Mouse (Mus musculus): ENCODE data around the gene S1pr2. TPM values are rescaled to one million over a fixed set of nuclear protein-coding genes. Genes with fewer than 3 reads are reported as not detected.
"Not testable (repeated sequence)": the region's sequence is repeated elsewhere in the genome, so short reads cannot be mapped to it uniquely, and the experiment has no call there.

Gene S1pr2
- polyA plus RNA-seq, 1 experiment: 3.6 TPM

DNA sequence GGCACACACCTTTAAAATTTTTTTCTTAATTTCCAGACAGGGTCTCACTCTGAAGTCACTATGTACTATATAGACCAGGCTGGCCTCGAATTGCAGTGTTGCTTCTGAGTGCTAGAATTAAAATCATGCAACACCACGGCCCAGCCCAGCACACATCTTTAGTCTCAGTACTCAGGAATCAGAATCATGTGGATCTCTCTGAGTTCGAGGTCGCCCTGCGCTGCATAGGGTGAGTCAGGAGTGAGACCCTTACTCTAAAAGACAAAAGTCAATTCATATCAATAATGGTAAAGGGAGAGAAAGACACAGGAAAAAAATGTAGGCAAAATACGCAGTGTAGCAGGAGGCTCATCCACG, 25.7 kb upstream of the S1pr2 start:
- no peak for DNase-seq (ENCODE audit: low read depth, low spot score)
- WGBS: 10% methylated on average over 7 of the region's 7 CpGs

- 44% methylated on average over 6 of the region's 6 CpGs for WGBS
- DNase-seq (ENCODE audit: low read depth, low spot score): no peak
Measured at GRCm38 (mm10) chr9:21001651-21002200, 25.1 kb upstream of the S1pr2 start.

- no peak for DNase-seq (ENCODE audit: low read depth, low spot score)
Measured at GRCm38 (mm10) chr9:21000811-21001210, 24.2 kb upstream of the S1pr2 start.

GRCm38 (mm10) chr9:20998337-20998736, 21.8 kb upstream of the S1pr2 start:
- not testable (repeated sequence) for DNase-seq (ENCODE audit: low read depth, low spot score)
- 73% methylated on average over 1 of the region's 1 CpGs for WGBS

DNA sequence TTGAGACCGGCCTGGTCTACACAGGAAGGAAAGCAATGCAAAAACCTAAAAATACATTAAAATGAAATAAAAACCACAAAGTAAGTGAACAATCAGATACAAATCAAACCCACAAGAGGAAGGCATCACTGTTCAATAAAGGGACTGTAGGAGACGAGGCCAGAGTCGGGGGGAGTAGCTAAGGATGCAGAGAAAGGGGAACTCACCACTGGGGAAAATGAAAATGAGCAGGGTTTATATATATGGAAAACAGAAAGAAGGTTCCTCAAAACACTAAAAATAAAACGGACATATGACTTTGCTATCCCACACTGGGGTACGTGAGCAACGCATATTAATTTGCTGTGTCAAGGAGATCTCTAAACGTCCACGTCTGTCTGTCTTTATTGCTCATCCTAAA, 20.5 kb upstream of the S1pr2 start:
- WGBS: 86% methylated on average over 8 of the region's 8 CpGs
- no peak for DNase-seq (ENCODE audit: low read depth, low spot score)

DNA sequence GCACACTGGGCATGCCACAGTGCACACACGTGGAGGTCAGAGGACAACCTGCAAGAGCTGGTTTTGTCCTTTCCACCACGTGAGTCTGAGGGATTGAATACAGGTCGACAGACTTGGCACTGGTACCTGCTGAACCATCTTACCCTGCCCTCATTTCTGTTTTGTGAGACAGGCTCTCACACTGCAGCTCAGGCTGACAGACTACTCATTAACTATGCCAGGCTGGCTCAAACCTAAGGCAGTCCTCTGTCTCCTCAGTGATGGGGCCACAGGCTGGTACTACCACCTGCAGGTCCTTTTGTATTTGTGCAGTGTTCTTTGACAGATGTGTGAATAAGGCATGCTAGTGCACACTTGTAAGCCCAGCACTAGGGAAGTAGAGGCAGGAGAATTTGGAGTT, 18.5 kb upstream of the S1pr2 start:
- WGBS: 78% methylated on average over 3 of the region's 3 CpGs
- no peak for DNase-seq (ENCODE audit: low read depth, low spot score)

- WGBS: 47% methylated on average over 5 of the region's 5 CpGs
- DNase-seq (ENCODE audit: low read depth, low spot score): no peak
Measured at GRCm38 (mm10) chr9:20993165-20993898, 16.8 kb upstream of the S1pr2 start.

DNA sequence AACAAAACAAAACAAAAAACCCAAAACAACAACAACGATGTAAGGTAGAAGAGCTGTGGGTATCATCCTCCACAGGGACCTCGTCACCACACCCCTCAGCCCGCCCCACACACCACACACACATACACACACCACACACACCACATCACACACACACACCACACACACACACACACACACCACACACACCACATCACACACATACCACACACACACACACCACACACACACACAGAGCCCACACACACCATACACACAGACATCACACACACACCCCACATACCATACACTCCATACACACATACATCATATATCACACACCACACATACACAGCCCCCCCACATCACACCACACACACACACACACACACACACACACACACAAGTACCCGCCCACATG, 15.0 kb upstream of the S1pr2 start:
- WGBS: 89% methylated on average over 4 of the region's 4 CpGs
- DNase-seq (ENCODE audit: low read depth, low spot score): no peak

GRCm38 (mm10) chr9:20990861-20991260, 14.3 kb upstream of the S1pr2 start:
- DNase-seq (ENCODE audit: low read depth, low spot score): no peak
- 13% methylated on average over 10 of the region's 10 CpGs for WGBS

GRCm38 (mm10) chr9:20987953-20988352, 11.4 kb upstream of the S1pr2 start:
- no peak for DNase-seq (ENCODE audit: low read depth, low spot score)
- WGBS: 35% methylated on average over 7 of the region's 7 CpGs

- DNase-seq (ENCODE audit: low read depth, low spot score): no peak
Measured at GRCm38 (mm10) chr9:20986952-20987686, 10.5 kb upstream of the S1pr2 start.

DNA sequence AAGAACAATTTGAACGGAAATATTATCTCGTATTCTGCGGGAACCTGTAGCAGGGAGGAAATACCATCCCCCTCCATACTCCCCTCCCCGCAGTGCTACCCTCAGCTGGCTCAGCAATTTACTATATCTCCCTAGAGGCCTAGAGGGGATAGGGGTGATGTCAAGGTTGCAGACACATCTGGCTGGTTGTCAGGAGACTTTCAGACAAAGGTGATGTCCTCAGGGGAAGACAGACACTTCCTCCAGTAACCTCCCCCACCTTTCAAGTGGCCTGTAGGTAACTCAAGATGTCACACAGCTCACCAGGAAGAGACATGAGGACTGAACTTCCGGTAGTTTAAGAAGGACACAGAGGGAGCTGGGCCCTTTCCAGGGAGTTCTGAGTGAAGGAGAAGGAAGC, 6.6 kb upstream of the S1pr2 start:
- DNase-seq (ENCODE audit: low read depth, low spot score): no peak
- WGBS: 47% methylated on average over 5 of the region's 5 CpGs

More at GRCm38 (mm10) chr9:20986952-20987686, 10.5 kb upstream of the S1pr2 start:
- WGBS: 67% methylated on average over 15 of the region's 15 CpGs

GRCm38 (mm10) chr9:20982171-20982570, 5.6 kb upstream of the S1pr2 start:
- DNase-seq (ENCODE audit: low read depth, low spot score): no peak
- WGBS: 83% methylated on average over 3 of the region's 3 CpGs

- DNase-seq (ENCODE audit: low read depth, low spot score): no peak
- 77% methylated on average over 7 of the region's 7 CpGs for WGBS
Measured at GRCm38 (mm10) chr9:20979769-20980168, 3.2 kb upstream of the S1pr2 start.

DNA sequence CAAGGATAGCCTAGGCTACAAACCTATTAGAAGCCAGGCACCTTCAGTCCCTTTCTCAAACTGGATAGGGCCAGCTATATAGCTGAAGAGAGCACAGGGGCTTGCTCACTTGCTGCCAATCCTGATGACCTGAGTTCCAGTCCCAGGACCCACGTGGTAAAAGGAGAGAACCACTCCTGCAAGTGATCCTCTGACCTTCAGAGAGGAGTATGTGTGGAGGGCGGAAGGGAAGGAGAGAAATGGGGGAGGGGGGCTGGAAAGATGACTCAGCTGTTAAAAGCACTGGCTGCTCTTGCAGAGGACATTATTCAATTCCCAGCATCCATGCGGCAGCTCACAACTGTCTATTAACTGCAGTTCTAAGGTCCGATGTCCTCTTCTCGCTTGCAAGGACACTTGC, 2.6 kb upstream of the S1pr2 start:
- WGBS: 67% methylated on average over 5 of the region's 5 CpGs
- DNase-seq (ENCODE audit: low read depth, low spot score): no peak

DNA sequence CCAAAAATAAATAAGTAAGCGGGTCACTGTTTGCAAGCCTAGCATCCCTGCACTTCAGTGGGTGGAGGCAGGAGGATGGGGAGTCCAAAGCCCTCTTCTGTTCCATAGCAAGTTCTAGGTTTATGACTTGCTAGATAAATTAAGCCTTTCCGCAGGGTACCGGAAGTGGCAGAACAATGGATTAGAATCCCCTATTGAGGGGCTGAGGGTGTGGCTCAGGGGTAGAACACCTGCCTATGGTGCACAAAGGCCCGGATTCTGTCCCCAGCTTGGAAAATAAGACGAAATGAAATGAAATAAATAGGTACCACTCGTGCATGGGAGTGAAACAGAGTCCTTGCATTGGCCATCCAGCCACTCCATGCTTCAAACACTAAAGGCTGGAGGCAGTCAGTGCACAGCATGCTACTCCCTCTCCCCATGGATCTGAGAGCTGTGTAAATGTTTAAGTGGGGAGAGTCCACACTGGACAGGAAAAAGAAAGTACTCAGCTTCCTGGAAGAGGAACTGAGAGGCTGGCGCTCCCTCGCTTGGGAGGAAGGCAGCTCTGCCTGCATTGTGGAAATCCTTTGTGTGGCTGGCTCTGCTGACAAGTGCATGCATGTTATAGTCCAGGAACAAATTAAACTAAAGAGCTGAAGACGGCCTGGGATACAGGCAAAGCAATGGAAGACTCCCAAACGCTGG, 2.0 kb upstream of the S1pr2 start:
- DNase-seq (ENCODE audit: low read depth, low spot score): no peak
- WGBS: 49% methylated on average over 10 of the region's 10 CpGs

DNA sequence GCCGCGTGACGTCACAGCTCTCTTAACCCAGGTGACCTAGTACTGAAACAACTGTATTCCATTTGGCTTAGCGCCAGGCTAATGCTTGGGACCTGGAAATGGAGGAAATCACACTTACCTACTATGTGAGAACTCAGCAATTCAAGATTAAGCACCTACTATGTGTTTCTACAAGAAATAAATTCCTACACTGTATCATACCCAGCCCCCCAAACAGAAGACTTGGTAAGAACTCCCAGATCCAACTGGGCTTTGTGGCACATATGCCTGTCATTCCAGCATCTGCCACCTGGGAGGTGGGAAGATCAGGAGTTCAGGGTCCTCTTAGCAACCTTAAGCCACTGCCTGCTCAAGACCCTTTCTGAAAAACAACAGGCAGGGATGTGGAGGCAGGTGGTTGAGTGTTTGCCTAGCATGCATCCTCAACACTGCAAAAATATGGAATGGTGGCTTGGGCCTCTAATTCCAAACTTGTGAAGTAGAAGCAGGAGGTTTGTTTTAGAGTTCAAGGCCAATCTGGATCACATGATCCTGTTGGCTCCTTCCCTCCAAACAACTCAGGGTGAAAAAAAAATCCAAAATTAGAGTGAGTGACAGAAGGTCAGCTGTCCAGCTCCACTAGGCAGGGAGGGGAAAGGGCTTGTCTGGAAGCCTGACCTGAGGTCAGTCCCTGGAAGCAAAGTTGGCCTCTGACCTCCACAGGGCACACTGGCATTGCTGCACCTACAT, 544 bp upstream of the S1pr2 start:
- no peak for DNase-seq (ENCODE audit: low read depth, low spot score)
- WGBS: 2% methylated on average over 4 of the region's 4 CpGs

DNA sequence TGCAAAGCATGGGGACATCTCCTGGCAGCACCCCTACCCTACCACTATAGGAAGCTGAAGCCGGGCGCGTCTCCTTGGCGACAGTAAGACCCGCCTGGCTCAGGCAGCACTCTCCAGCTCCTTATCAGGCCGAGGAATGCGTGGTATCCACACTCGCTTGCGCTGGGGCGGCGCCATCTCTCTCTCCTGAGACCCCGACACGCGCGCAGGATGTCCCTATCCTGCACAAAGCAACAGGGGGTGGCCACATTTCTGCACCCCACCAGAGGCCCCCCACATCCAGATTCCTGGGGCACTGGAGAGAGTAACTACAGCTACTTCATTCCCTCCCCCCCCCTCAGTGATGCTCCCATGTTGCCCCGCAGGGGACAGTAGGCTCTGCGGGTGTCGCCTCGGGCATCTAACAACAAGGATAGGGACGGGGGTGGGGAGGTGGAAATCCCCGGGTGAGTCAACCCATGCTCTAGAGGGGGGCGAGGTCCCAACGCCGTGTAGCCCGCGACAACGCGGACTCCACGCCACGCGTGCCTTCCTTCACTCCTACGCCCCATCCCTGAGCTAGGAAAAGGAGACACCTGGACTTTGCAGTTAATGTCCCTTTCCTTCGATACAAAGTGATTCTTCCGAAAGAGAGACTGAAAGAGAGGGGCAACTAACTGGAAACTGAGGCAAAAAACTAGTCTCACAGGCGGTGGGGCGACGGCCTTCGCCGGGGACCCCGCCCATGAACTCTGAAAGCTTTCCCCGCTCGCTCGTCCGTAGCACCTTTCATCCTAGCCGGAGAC, 958 bp downstream of the S1pr2 start:
- WGBS: 7% methylated on average over 45 of the region's 45 CpGs
- no peak for DNase-seq (ENCODE audit: low read depth, low spot score)

GRCm38 (mm10) chr9:20973682-20974075, 2.9 kb downstream of the S1pr2 start:
- 66% methylated on average over 6 of the region's 6 CpGs for WGBS
- no peak for DNase-seq (ENCODE audit: low read depth, low spot score)
